Mouse (Mus musculus) embryonic facial prominence, embryonic 15.5 days (tissue): ENCODE data around the gene Wnt3. TPM values are rescaled to one million over a fixed set of nuclear protein-coding genes. Genes with fewer than 3 reads are reported as not detected.
"Not testable (repeated sequence)": the region's sequence is repeated elsewhere in the genome, so short reads cannot be mapped to it uniquely, and the experiment has no call there.

Source experiments
- ATAC-seq: fragments of 200-750 bp; cut with Nextera tagmentation; 2 replicates; pipeline ENCODE4 v1.8.0; 2017; ENCODE audit warnings: low read depth, moderate TSS enrichment; ENCODE audit not compliant: insufficient number of reproducible peaks, low FRiP score, low TSS enrichment
- H3K27ac ChIP-seq: fragments of 300-500 bp; sonication (generic); replicated peaks from 2 replicates; pipeline ENCODE4 v1.5.1; 2015; ENCODE audit warnings: mild to moderate bottlenecking, inconsistent platforms
- H3K27me3 ChIP-seq: fragments of 300-500 bp; sonication (generic); 2 replicates; pipeline ENCODE4 v1.6.1; 2015; ENCODE audit warnings: inconsistent platforms
- H3K36me3 ChIP-seq: fragments of 300-500 bp; sonication (generic); 2 replicates; pipeline ENCODE4 v1.6.1; 2015; ENCODE audit warnings: mild to moderate bottlenecking, inconsistent platforms
- H3K4me1 ChIP-seq: fragments of 300-500 bp; sonication (generic); 2 replicates; pipeline ENCODE4 v1.6.1; 2015; ENCODE audit warnings: inconsistent platforms
- H3K4me2 ChIP-seq: fragments of 300-500 bp; sonication (generic); replicated peaks from 2 replicates; pipeline ENCODE4 v1.6.1; 2015; ENCODE audit warnings: mild to moderate bottlenecking, inconsistent platforms
- H3K4me3 ChIP-seq: fragments of 300-500 bp; sonication (generic); replicated peaks from 2 replicates; pipeline ENCODE4 v1.5.1; 2015; ENCODE audit warnings: mild to moderate bottlenecking, inconsistent platforms
- H3K9ac ChIP-seq: fragments of 300-500 bp; sonication (generic); 2 replicates; pipeline ENCODE4 v1.6.1; 2015; ENCODE audit warnings: inconsistent platforms
- H3K9me3 ChIP-seq: fragments of 300-500 bp; sonication (generic); replicated peaks from 2 replicates; pipeline ENCODE4 v1.6.1; 2016; ENCODE audit warnings: inconsistent platforms
- WGBS: fragments of 180-500 bp; shearing (Covaris S2); methylation state at CpG from one replicate; pipeline ENCODE4 v1.1.7; 2015; 5-methylcytosine and 5-hydroxymethylcytosine counted together
- polyA plus RNA-seq: library from polyadenylated mRNA; unstranded; fragments of >200 nt; fragmentation: Nextera tagmentation; extraction: Ambion mirVana; gene quantifications from 2 replicates; pipeline ENCODE4 v1.2.1, GENCODE M21; 2015

The Wnt3 gene
- polyA plus RNA-seq, 1 experiment from 2014 or later, result 8.8 TPM

- H3K27me3 ChIP-seq, result peaks cover 67% of the 10 kb centered on the region
- H3K9ac ChIP-seq, result no peak overlapping the region
- no peak for ATAC-seq
- H3K9me3 ChIP-seq, result no peaks in the 10 kb centered on the region
- H3K4me3 ChIP-seq, result no peak overlapping the region
- H3K36me3 ChIP-seq, result no peaks in the 10 kb centered on the region
- no peak overlapping the region for H3K27ac ChIP-seq
- H3K4me1 ChIP-seq, result peaks cover 12% of the 10 kb centered on the region
- WGBS, result 55% methylated on average over 3 of the region's 3 CpGs
- H3K4me2 ChIP-seq, result no peak overlapping the region
Measured at GRCm38 (mm10) chr11:103750612-103751011, 23.3 kb upstream of the Wnt3 start.

GRCm38 (mm10) chr11:103758054-103758453 lies 15.9 kb upstream of the Wnt3 start:
- H3K9me3 ChIP-seq, result no peaks in the 10 kb centered on the region
- no peak overlapping the region for H3K27ac ChIP-seq
- H3K4me2 ChIP-seq, result no peak overlapping the region
- peaks cover 11% of the 10 kb centered on the region for H3K27me3 ChIP-seq
- no peak for ATAC-seq
- no peaks in the 10 kb centered on the region for H3K36me3 ChIP-seq
- no peak overlapping the region for H3K9ac ChIP-seq
- 52% methylated on average over 11 of the region's 11 CpGs for WGBS
- no peaks in the 10 kb centered on the region for H3K4me1 ChIP-seq
- H3K4me3 ChIP-seq, result no peak overlapping the region

- H3K4me1 ChIP-seq, result no peaks in the 10 kb centered on the region
- no peak overlapping the region for H3K4me2 ChIP-seq
- H3K27me3 ChIP-seq, result peaks cover 7% of the 10 kb centered on the region
- H3K36me3 ChIP-seq, result no peaks in the 10 kb centered on the region
- no peak for ATAC-seq
- 4% methylated on average over 6 of the region's 6 CpGs for WGBS
- H3K9ac ChIP-seq, result no peak overlapping the region
- no peak overlapping the region for H3K27ac ChIP-seq
- H3K4me3 ChIP-seq, result no peak overlapping the region
- H3K9me3 ChIP-seq, result no peaks in the 10 kb centered on the region
Measured at GRCm38 (mm10) chr11:103758706-103759105, 15.2 kb upstream of the Wnt3 start.

GRCm38 (mm10) chr11:103760101-103760500 lies 13.8 kb upstream of the Wnt3 start:
- Histone ChIP-seq H3K4me3 (no peak overlapping the region), H3K4me2 (no peak overlapping the region), H3K27ac (no peak overlapping the region), H3K27me3 (peaks cover 7% of the 10 kb centered on the region), H3K9me3 (no peaks in the 10 kb centered on the region), H3K36me3 (no peaks in the 10 kb centered on the region), H3K4me1 (no peaks in the 10 kb centered on the region), H3K9ac (no peak overlapping the region)
- no peak for ATAC-seq
- WGBS, result 56% methylated on average over 7 of the region's 7 CpGs

GRCm38 (mm10) chr11:103760891-103761290 lies 13.1 kb upstream of the Wnt3 start:
- H3K4me3 ChIP-seq, H3K36me3 ChIP-seq, ATAC-seq, H3K9me3 ChIP-seq, H3K4me1 ChIP-seq, H3K9ac ChIP-seq, H3K27me3 ChIP-seq, H3K4me2 ChIP-seq, H3K27ac ChIP-seq: not testable (repeated sequence)
- 84% methylated on average over 5 of the region's 5 CpGs for WGBS

GRCm38 (mm10) chr11:103763410-103764163 lies 10.4 kb upstream of the Wnt3 start:
- Histone ChIP-seq H3K27ac (no peak overlapping the region), H3K9ac (no peak overlapping the region), H3K27me3 (peaks cover 20% of the 10 kb centered on the region), H3K9me3 (no peaks in the 10 kb centered on the region), H3K4me1 (no peaks in the 10 kb centered on the region), H3K36me3 (no peaks in the 10 kb centered on the region), H3K4me2 (no peak overlapping the region), H3K4me3 (no peak overlapping the region)
- no peak for ATAC-seq
- 32% methylated on average over 10 of the region's 10 CpGs for WGBS

GRCm38 (mm10) chr11:103764601-103765000 lies 9.3 kb upstream of the Wnt3 start:
- no peak for ATAC-seq
- Histone ChIP-seq H3K27ac (no peak overlapping the region), H3K9me3 (no peaks in the 10 kb centered on the region), H3K27me3 (peaks cover 21% of the 10 kb centered on the region), H3K4me1 (no peaks in the 10 kb centered on the region), H3K36me3 (no peaks in the 10 kb centered on the region), H3K4me2 (no peak overlapping the region), H3K9ac (no peak overlapping the region), H3K4me3 (no peak overlapping the region)
- WGBS, result 47% methylated on average over 6 of the region's 6 CpGs

- WGBS, result 14% methylated on average over 6 of the region's 6 CpGs
- Histone ChIP-seq H3K27me3 (peaks cover 28% of the 10 kb centered on the region), H3K4me2 (no peak overlapping the region), H3K27ac (no peak overlapping the region), H3K36me3 (no peaks in the 10 kb centered on the region), H3K4me1 (no peaks in the 10 kb centered on the region), H3K9me3 (no peaks in the 10 kb centered on the region), H3K9ac (no peak overlapping the region), H3K4me3 (no peak overlapping the region)
- no peak for ATAC-seq
Measured at GRCm38 (mm10) chr11:103765556-103766011, 8.4 kb upstream of the Wnt3 start.

GRCm38 (mm10) chr11:103771160-103771817 lies 2.7 kb upstream of the Wnt3 start:
- no peak overlapping the region for H3K27ac ChIP-seq
- WGBS, result 1% methylated on average over 19 of the region's 19 CpGs
- ATAC-seq, result no peak
- H3K4me3 ChIP-seq, result no peak overlapping the region
- H3K9ac ChIP-seq, result no peak overlapping the region
- peaks cover 29% of the 10 kb centered on the region for H3K4me1 ChIP-seq
- H3K36me3 ChIP-seq, result no peaks in the 10 kb centered on the region
- H3K27me3 ChIP-seq, result peaks cover 85% of the 10 kb centered on the region
- no peaks in the 10 kb centered on the region for H3K9me3 ChIP-seq
- peak overlapping the region; percentile 17; the same call in 1 of the 2 replicates for H3K4me2 ChIP-seq

- Histone ChIP-seq H3K36me3 (no peaks in the 10 kb centered on the region), H3K4me1 (peaks cover 29% of the 10 kb centered on the region), H3K27me3 (peaks cover 92% of the 10 kb centered on the region), H3K4me2 (peak overlapping the region; percentile 54), H3K9ac (no peak overlapping the region), H3K9me3 (no peaks in the 10 kb centered on the region), H3K27ac (no peak overlapping the region), H3K4me3 (peak overlapping the region; percentile 41)
- WGBS, result 1% methylated on average over 23 of the region's 23 CpGs
- ATAC-seq, result no peak
Measured at GRCm38 (mm10) chr11:103772505-103773386, 1.2 kb upstream of the Wnt3 start.

- H3K27ac ChIP-seq, result no peak overlapping the region
Measured at GRCm38 (mm10) chr11:103774228-103774530, 229 bp downstream of the Wnt3 start.

More at GRCm38 (mm10) chr11:103774228-103774530, 229 bp downstream of the Wnt3 start:
- no peaks in the 10 kb centered on the region for H3K36me3 ChIP-seq
- peak overlapping the region; percentile 54 for H3K4me2 ChIP-seq
- H3K27me3 ChIP-seq, result peaks cover 85% of the 10 kb centered on the region
- no peak overlapping the region for H3K9ac ChIP-seq
- peaks cover 29% of the 10 kb centered on the region for H3K4me1 ChIP-seq
- WGBS, result under 1% methylated on average over 19 of the region's 19 CpGs
- no peak for ATAC-seq
- H3K9me3 ChIP-seq, result no peaks in the 10 kb centered on the region
- peak overlapping the region; percentile 41 for H3K4me3 ChIP-seq
